Mouse (Mus musculus) stomach, embryonic 16.5 days (tissue): Measurements from ENCODE around the gene Zfp512b. TPM values are rescaled to one million over a fixed set of nuclear protein-coding genes. Genes with fewer than 3 reads are reported as not detected.

Experiments
- ATAC-seq: fragments of 200-750 bp; cut with Nextera tagmentation; 2 replicates; pipeline ENCODE4 v1.8.0; 2017; ENCODE audit warnings: moderate number of reproducible peaks, moderate TSS enrichment; ENCODE audit not compliant: insufficient read depth, low FRiP score
- H3K27ac ChIP-seq: fragments of 300-500 bp; sonication (generic); 2 replicates; pipeline ENCODE4 v1.5.1; 2014; ENCODE audit warnings: low read length
- H3K27me3 ChIP-seq: fragments of 300-500 bp; sonication (generic); 2 replicates; pipeline ENCODE4 v1.6.1; 2014; ENCODE audit warnings: low read length, control low read depth, mixed read lengths; ENCODE audit not compliant: control insufficient read depth, insufficient read depth
- H3K36me3 ChIP-seq: fragments of 300-500 bp; sonication (generic); 2 replicates; pipeline ENCODE4 v1.6.1; 2014; ENCODE audit warnings: low read length; ENCODE audit not compliant: control insufficient read depth, insufficient read depth
- H3K4me1 ChIP-seq: fragments of 300-500 bp; sonication (generic); 2 replicates; pipeline ENCODE4 v1.6.1; 2014; ENCODE audit warnings: low read length, control low read depth, mixed read lengths; ENCODE audit not compliant: control insufficient read depth, insufficient read depth
- H3K4me2 ChIP-seq: fragments of 300-500 bp; sonication (generic); 2 replicates; pipeline ENCODE4 v1.6.1; 2014; ENCODE audit warnings: low read depth, low read length, mixed read lengths
- H3K4me3 ChIP-seq: fragments of 300-500 bp; sonication (generic); replicated peaks from 2 replicates; pipeline ENCODE4 v1.5.1; 2014; ENCODE audit warnings: mild to moderate bottlenecking, low read length
- H3K9ac ChIP-seq: fragments of 300-500 bp; sonication (generic); 2 replicates; pipeline ENCODE4 v1.6.1; 2014; ENCODE audit warnings: low read length
- H3K9me3 ChIP-seq: fragments of 300-500 bp; sonication (generic); replicated peaks from 2 replicates; pipeline ENCODE4 v1.6.1; 2016; ENCODE audit warnings: low read length, control low read depth; ENCODE audit not compliant: control insufficient read depth
- WGBS: fragments of 180-500 bp; shearing (Covaris S2); extraction: QIAGEN DNeasy Blood & Tissue Kit; methylation state at CpG from one replicate; pipeline ENCODE4 v1.1.7; 2014; 5-methylcytosine and 5-hydroxymethylcytosine counted together
- microRNA-seq: library from miRNA; unstranded; fragments of <30 nt; microRNA quantifications from one replicate; pipeline ENCODE4, GENCODE M21; 2016
- polyA plus RNA-seq: library from polyadenylated mRNA; unstranded; fragments of >200 nt; fragmentation: Nextera tagmentation; extraction: Ambion mirVana; gene quantifications from 2 replicates; pipeline ENCODE4 v1.2.1, GENCODE M21; 2015

Zfp512b gene
- polyA plus RNA-seq, 1 experiment from 2014 or later: 33.8 TPM

GRCm38 (mm10) chr2:181546142-181546541 lies 46.5 kb downstream of the Zfp512b start:
- Histone ChIP-seq H3K4me1 (no peaks in the 10 kb centered on the region), H3K9me3 (no peaks in the 10 kb centered on the region), H3K27ac (no peak overlapping the region), H3K9ac (no peak overlapping the region), H3K27me3 (no peaks in the 10 kb centered on the region), H3K4me3 (no peak overlapping the region), H3K4me2 (no peak overlapping the region), H3K36me3 (peaks cover 29% of the 10 kb centered on the region)
- no peak for ATAC-seq
- 91% methylated on average over 7 of the region's 7 CpGs for WGBS

GRCm38 (mm10) chr2:181541761-181542380 lies 50.7 kb downstream of the Zfp512b start:
- H3K4me2 ChIP-seq: no peak overlapping the region
- H3K9me3 ChIP-seq: no peaks in the 10 kb centered on the region
- no peak for ATAC-seq
- no peak overlapping the region for H3K27ac ChIP-seq
- H3K27me3 ChIP-seq: no peaks in the 10 kb centered on the region
- no peak overlapping the region for H3K4me3 ChIP-seq
- H3K4me1 ChIP-seq: peaks cover 7% of the 10 kb centered on the region; the same call in 1 of the 2 replicates
- no peak overlapping the region for H3K9ac ChIP-seq
- WGBS: 80% methylated on average over 6 of the region's 6 CpGs
- no peaks in the 10 kb centered on the region for H3K36me3 ChIP-seq

DNA sequence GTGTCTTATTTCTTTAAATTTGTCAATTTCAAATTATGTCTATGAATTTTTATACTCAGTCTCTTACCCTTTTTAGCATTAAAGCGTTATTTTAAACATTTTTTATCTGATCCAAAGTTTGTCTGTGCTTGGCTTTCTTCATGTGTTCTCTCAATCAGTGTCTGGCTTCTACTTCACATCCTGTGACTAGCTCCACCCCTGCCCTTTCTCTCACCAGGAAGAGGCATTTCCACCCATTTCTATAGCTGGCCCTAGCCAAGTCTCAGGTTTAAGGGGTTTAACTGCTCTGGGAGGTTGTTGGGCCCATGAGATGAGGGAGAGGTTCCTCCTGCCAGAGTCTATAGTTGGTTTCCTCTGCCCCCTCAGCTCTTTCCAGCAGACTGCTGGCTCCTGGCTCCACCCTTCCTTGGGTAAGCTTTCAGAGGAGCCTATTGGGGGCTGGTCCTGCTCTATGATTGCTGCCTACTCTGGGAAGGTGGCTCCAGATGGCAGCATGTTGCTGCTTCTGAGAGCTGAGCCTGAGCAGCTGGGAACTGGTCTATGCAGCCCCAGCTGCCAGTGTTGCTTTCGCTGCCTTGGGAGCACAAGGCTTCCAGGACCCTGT lies 55.1 kb downstream of the Zfp512b start:
- Histone ChIP-seq H3K4me3 (no peak overlapping the region), H3K4me2 (no peak overlapping the region), H3K27ac (peak overlapping the region; percentile 56; the same call in 1 of the 2 replicates), H3K9ac (no peak overlapping the region), H3K27me3 (no peaks in the 10 kb centered on the region), H3K36me3 (no peaks in the 10 kb centered on the region), H3K9me3 (no peaks in the 10 kb centered on the region), H3K4me1 (peaks cover 7% of the 10 kb centered on the region; the same call in 1 of the 2 replicates)
- WGBS: 67% methylated on average over 2 of the region's 2 CpGs
- ATAC-seq: peak; percentile 73; the same call in 1 of the 2 replicates

- no peaks in the 10 kb centered on the region for H3K27me3 ChIP-seq
- H3K4me3 ChIP-seq: no peak overlapping the region
- no peaks in the 10 kb centered on the region for H3K9me3 ChIP-seq
- WGBS: 71% methylated on average over 2 of the region's 2 CpGs
- H3K4me2 ChIP-seq: no peak overlapping the region
- no peak overlapping the region for H3K9ac ChIP-seq
- peaks cover 7% of the 10 kb centered on the region; the same call in 1 of the 2 replicates for H3K4me1 ChIP-seq
- ATAC-seq: no peak
- H3K36me3 ChIP-seq: no peaks in the 10 kb centered on the region
- no peak overlapping the region for H3K27ac ChIP-seq
Measured at GRCm38 (mm10) chr2:181536410-181536809, 56.2 kb downstream of the Zfp512b start.

GRCm38 (mm10) chr2:181532589-181532988 lies 60.0 kb downstream of the Zfp512b start:
- ATAC-seq: no peak
- Histone ChIP-seq H3K9ac (no peak overlapping the region), H3K27me3 (no peaks in the 10 kb centered on the region), H3K9me3 (peaks cover 5% of the 10 kb centered on the region), H3K36me3 (peaks cover 20% of the 10 kb centered on the region), H3K4me3 (no peak overlapping the region), H3K4me1 (peaks cover 2% of the 10 kb centered on the region; the same call in 1 of the 2 replicates), H3K27ac (no peak overlapping the region), H3K4me2 (no peak overlapping the region)
- WGBS: 94% methylated on average over 3 of the region's 3 CpGs

Small RNAs within 50 kb of the gene (microRNA-seq; reads per million reads assigned to microRNA genes)
- not detected for gene Mir7006

Other genes starting within 250 kb of the Zfp512b start
- 34.5 and 35.6 TPM in 2 replicates for gene Zgpat, start 227.9 kb downstream of the Zfp512b start, polyA plus RNA-seq
- 53.7 and 59.5 TPM in 2 replicates for gene Arfrp1, start 227.4 kb downstream of the Zfp512b start, polyA plus RNA-seq
- gene Lime1, start 212.7 kb downstream of the Zfp512b start, polyA plus RNA-seq: 17.8 and 19.9 TPM in 2 replicates
- gene Zbtb46, start 133.4 kb downstream of the Zfp512b start, polyA plus RNA-seq: 7.9 and 9.7 TPM in 2 replicates
- 0.12 and 0.16 TPM in 2 replicates for gene Abhd16b, start 99.6 kb downstream of the Zfp512b start, polyA plus RNA-seq
- gene Tpd52l2, start 95.7 kb downstream of the Zfp512b start, polyA plus RNA-seq: 139 and 142 TPM in 2 replicates
- gene Dnajc5, start 72.3 kb downstream of the Zfp512b start, polyA plus RNA-seq: 77.5 and 84.9 TPM in 2 replicates
- gene Uckl1, start 7.9 kb downstream of the Zfp512b start, polyA plus RNA-seq: 70.9 and 83.3 TPM in 2 replicates
- gene Prpf6, start 935 bp downstream of the Zfp512b start, polyA plus RNA-seq: 58.9 and 59.1 TPM in 2 replicates
- gene Samd10, start 6.4 kb upstream of the Zfp512b start, polyA plus RNA-seq: 25.7 and 26.7 TPM in 2 replicates
- 0.31 TPM in 1 of 2 replicates, not detected in the other for gene Gm29797, start 64.2 kb upstream of the Zfp512b start, polyA plus RNA-seq
- 25.4 and 25.5 TPM in 2 replicates for gene Sox18, start 78.8 kb upstream of the Zfp512b start, polyA plus RNA-seq
- 19.3 and 19.7 TPM in 2 replicates for gene Tcea2, start 87.5 kb upstream of the Zfp512b start, polyA plus RNA-seq
- 54.2 and 55.3 TPM in 2 replicates for gene Rgs19, start 101.2 kb upstream of the Zfp512b start, polyA plus RNA-seq
- gene Lkaaear1, start 105.6 kb upstream of the Zfp512b start, polyA plus RNA-seq: not detected in 2 replicates
- 1.3 and 1.4 TPM in 2 replicates for gene Oprl1, start 122.2 kb upstream of the Zfp512b start, polyA plus RNA-seq
- 1.9 and 2.0 TPM in 2 replicates for gene Myt1, start 170.5 kb upstream of the Zfp512b start, polyA plus RNA-seq
- 29.3 and 33.0 TPM in 2 replicates for gene Pcmtd2, start 245.1 kb upstream of the Zfp512b start, polyA plus RNA-seq